Mouse (Mus musculus) CH12.LX (cell line): Measurements from ENCODE around the gene Olfr800. TPM values are rescaled to one million over a fixed set of nuclear protein-coding genes. Genes with fewer than 3 reads are reported as not detected.

Experiments
- DNase-seq: peaks from one replicate; pipeline ENCODE4 v3.0.0-alpha.2; 2013; ENCODE audit errors: extremely low read depth
- H3K27ac ChIP-seq: 2 replicates; pipeline ENCODE4 v1.5.1; 2012; ENCODE audit warnings: low read depth, mild to moderate bottlenecking, control low read depth, moderate library complexity; ENCODE audit not compliant: insufficient read depth
- H3K27me3 ChIP-seq: replicated peaks from 2 replicates; pipeline ENCODE3; 2012; ENCODE audit warnings: inconsistent platforms
- H3K36me3 ChIP-seq, 2 experiments: replicated peaks in 1 of 2; 2 replicates each; pipeline versions ENCODE3 to v1.6.1; 2012; ENCODE audit warnings: inconsistent platforms in 1 of 2, low read length in 1 of 2, mild to moderate bottlenecking in 1 of 2, mixed read lengths in 1 of 2, moderate library complexity in 1 of 2; ENCODE audit not compliant: control insufficient read depth in 1 of 2, insufficient read depth in 1 of 2
- H3K4me1 ChIP-seq, 2 experiments: 2 replicates each; pipeline ENCODE4 v1.6.1; 2012; ENCODE audit warnings: inconsistent platforms in 1 of 2, moderate library complexity in 1 of 2; ENCODE audit not compliant: insufficient read depth in 2 of 2, control insufficient read depth in 1 of 2
- H3K4me2 ChIP-seq: 2 replicates; pipeline ENCODE4 v1.6.1; 2012; ENCODE audit warnings: low read depth, mild to moderate bottlenecking, control low read depth; ENCODE audit not compliant: poor library complexity, insufficient read depth, severe bottlenecking
- H3K4me3 ChIP-seq, 3 experiments: fragments of 150-350 bp in 1 of 3; sonication (generic) in 1 of 3; replicated peaks in 1 of 3; 2 replicates each; pipeline versions ENCODE3 to v1.5.1; 2011 to 2012; ENCODE audit warnings: low read depth in 2 of 3, low read length in 2 of 3, mild to moderate bottlenecking in 2 of 3, moderate library complexity in 2 of 3, control low read depth in 1 of 3, improper control_type of control experiment in 1 of 3, inconsistent platforms in 1 of 3, mixed read lengths in 1 of 3; ENCODE audit not compliant: poor library complexity in 1 of 3
- H3K79me2 ChIP-seq: replicated peaks from 2 replicates; pipeline ENCODE4 v1.6.1; 2012; ENCODE audit warnings: mild to moderate bottlenecking, moderate library complexity; ENCODE audit not compliant: control insufficient read depth, poor library complexity, insufficient read depth, severe bottlenecking; ENCODE audit errors: extremely low read depth
- H3K9ac ChIP-seq: 2 replicates; pipeline ENCODE4 v1.6.1; 2012; ENCODE audit warnings: low read depth, mild to moderate bottlenecking, control low read depth, moderate library complexity; ENCODE audit not compliant: insufficient read depth
- H3K9me3 ChIP-seq: replicated peaks from 2 replicates; pipeline ENCODE3; 2012; ENCODE audit warnings: low read length, inconsistent platforms, mixed read lengths
- CHD1 ChIP-seq: IDR thresholded peaks from 2 replicates; pipeline ENCODE4 v1.6.1; 2012; ENCODE audit warnings: low read depth, low read length, improper control_type of control experiment, inconsistent platforms
- CHD2 ChIP-seq: IDR thresholded peaks from 2 replicates; pipeline ENCODE4 v1.6.1; 2011; ENCODE audit warnings: low read length, improper control_type of control experiment
- CTCF ChIP-seq, 2 experiments: IDR thresholded peaks in 1 of 2; conservative IDR thresholded peaks in 1 of 2; 2 replicates each; pipeline ENCODE4 v1.5.1; 2011 to 2012; ENCODE audit warnings: low read depth in 2 of 2, low read length in 2 of 2, improper control_type of control experiment in 1 of 2, inconsistent platforms in 1 of 2, mild to moderate bottlenecking in 1 of 2, moderate library complexity in 1 of 2
- E2F4 ChIP-seq: IDR thresholded peaks from 2 replicates; pipeline ENCODE4 v1.6.1; 2011; ENCODE audit warnings: low read depth, low read length, improper control_type of control experiment; ENCODE audit not compliant: insufficient replicate concordance
- ELF1 ChIP-seq: IDR thresholded peaks from 2 replicates; pipeline ENCODE4 v1.6.1; 2014; ENCODE audit warnings: low read depth, mild to moderate bottlenecking, inconsistent platforms, low read length, improper control_type of control experiment
- ETS1 ChIP-seq: conservative IDR thresholded peaks from 2 replicates; pipeline ENCODE4 v1.6.1; 2012; ENCODE audit warnings: low read depth, mild to moderate bottlenecking, inconsistent platforms, low read length, improper control_type of control experiment, moderate library complexity
- GABPA ChIP-seq: IDR thresholded peaks from 2 replicates; pipeline ENCODE4 v1.6.1; 2012; ENCODE audit warnings: low read depth, low read length, improper control_type of control experiment, inconsistent platforms; ENCODE audit not compliant: insufficient replicate concordance
- HCFC1 ChIP-seq: IDR thresholded peaks from 2 replicates; pipeline ENCODE4 v1.6.1; 2012; ENCODE audit warnings: low read depth, mild to moderate bottlenecking, inconsistent platforms, low read length, improper control_type of control experiment
- IRF4 ChIP-seq: IDR thresholded peaks from 2 replicates; pipeline ENCODE4 v1.6.1; 2014; ENCODE audit warnings: low read depth, mild to moderate bottlenecking, inconsistent platforms, low read length, improper control_type of control experiment
- JUN ChIP-seq: IDR thresholded peaks from 2 replicates; pipeline ENCODE4 v1.6.1; 2011; ENCODE audit warnings: low read depth, mild to moderate bottlenecking, low read length, improper control_type of control experiment, moderate library complexity; ENCODE audit not compliant: insufficient read depth
- JUND ChIP-seq: conservative IDR thresholded peaks from 2 replicates; pipeline ENCODE4 v1.6.1; 2011; ENCODE audit warnings: low read depth, low read length, improper control_type of control experiment
- MAZ ChIP-seq: IDR thresholded peaks from 2 replicates; pipeline ENCODE4 v1.6.1; 2012; ENCODE audit warnings: low read depth, mild to moderate bottlenecking, inconsistent platforms, low read length, improper control_type of control experiment, moderate library complexity
- MEF2A ChIP-seq: IDR thresholded peaks from 2 replicates; pipeline ENCODE4 v1.6.1; 2014; ENCODE audit warnings: low read depth, mild to moderate bottlenecking, inconsistent platforms, low read length, improper control_type of control experiment, borderline replicate concordance
- NRF1 ChIP-seq: IDR thresholded peaks from 2 replicates; pipeline ENCODE4 v1.6.1; 2014; ENCODE audit warnings: low read depth, mild to moderate bottlenecking, inconsistent platforms, low read length, improper control_type of control experiment, moderate library complexity
- PAX5 ChIP-seq: IDR thresholded peaks from 2 replicates; pipeline ENCODE4 v1.6.1; 2012; ENCODE audit warnings: low read length, inconsistent platforms, mixed read lengths
- POLR2A ChIP-seq: IDR thresholded peaks from 2 replicates; pipeline ENCODE4 v1.6.1; 2011; ENCODE audit warnings: low read depth, mild to moderate bottlenecking, improper control_type of control experiment, low read length
- POLR2AphosphoS2 ChIP-seq: IDR thresholded peaks from 2 replicates; pipeline ENCODE4 v1.6.1; 2011; ENCODE audit warnings: low read depth, low read length, improper control_type of control experiment
- RAD21 ChIP-seq: IDR thresholded peaks from 2 replicates; pipeline ENCODE4 v1.6.1; 2011; ENCODE audit warnings: low read depth, mild to moderate bottlenecking, low read length, improper control_type of control experiment, moderate library complexity
- SIN3A ChIP-seq: IDR thresholded peaks from 2 replicates; pipeline ENCODE4 v1.6.1; 2012; ENCODE audit warnings: low read length, improper control_type of control experiment, inconsistent platforms
- TCF12 ChIP-seq: IDR thresholded peaks from 2 replicates; pipeline ENCODE4 v1.6.1; 2014; ENCODE audit warnings: low read depth, mild to moderate bottlenecking, inconsistent platforms, low read length, improper control_type of control experiment
- USF1 ChIP-seq: IDR thresholded peaks from 2 replicates; pipeline ENCODE4 v1.6.1; 2014; ENCODE audit warnings: low read depth, mild to moderate bottlenecking, inconsistent platforms, low read length, improper control_type of control experiment
- USF2 ChIP-seq: conservative IDR thresholded peaks from 2 replicates; pipeline ENCODE4 v1.6.1; 2011; ENCODE audit warnings: low read depth, low read length, improper control_type of control experiment
- ZC3H11A ChIP-seq: IDR thresholded peaks from 2 replicates; pipeline ENCODE4 v1.6.1; 2012; ENCODE audit warnings: low read depth, mild to moderate bottlenecking, inconsistent platforms, low read length, improper control_type of control experiment
- dilution Hi-C: fragments of 300-500 bp; cut with MboI; formaldehyde crosslinking; loops from 2 replicates; pipeline ENCODE4 v1.14.3; 2020; ENCODE audit warnings: low sequenced_read_pairs; ENCODE audit not compliant: extremely low pct_unique_long_range_greater_than_20kb, extremely low pct_ligation_motif_present
- in situ Hi-C: fragments of 300-500 bp; cut with MboI; formaldehyde crosslinking; loops from 3 replicates; pipeline ENCODE4 v1.14.3; 2019; ENCODE audit warnings: low sequenced_read_pairs, low pct_ligation_motif_present, low pct_unique_long_range_greater_than_20kb, mixed read lengths
- polyA plus RNA-seq: library from polyadenylated mRNA; unstranded; fragments of >175 nt; gene quantifications from 2 replicates; pipeline ENCODE4 v1.2.1, GENCODE M21; 2012; ENCODE audit warnings: low read depth; ENCODE audit not compliant: insufficient read length
- total RNA-seq, 2 experiments: library from RNA; depleted of rRNA; stranded (reverse); fragments of 300-350 nt in 1 of 2; fragments of >200 nt in 1 of 2; gene quantifications; 2 replicates each; pipeline ENCODE4 v1.2.3; 2012 to 2014

The Olfr800 gene
- total and polyA plus RNA-seq, 3 experiments: not detected

- Histone ChIP-seq H3K36me3 (no peaks in the 10 kb centered on the region), H3K4me2 (no peak within 1 kb of the TSS), H3K4me1 (no peaks in the 10 kb centered on the region), H3K27ac (no peak within 1 kb of the TSS), H3K9me3 (no peaks in the 10 kb centered on the region), H3K27me3 (no peaks in the 10 kb centered on the region), H3K79me2 (no peaks in the 10 kb centered on the region), H3K4me3 (no peak within 1 kb of the TSS), H3K9ac (no peak within 1 kb of the TSS)
- in situ Hi-C loops (no loop called here), dilution Hi-C loops (no loop called here)
- DNase-seq: no peak
- TF ChIP-seq USF2: no peak
- no peak for TF ChIP-seq IRF4
- TF ChIP-seq TCF12: no peak
- no peak for TF ChIP-seq PAX5
- no peak for TF ChIP-seq GABPA
- no peak for TF ChIP-seq SIN3A
- TF ChIP-seq RAD21: no peak
- TF ChIP-seq MAZ: no peak
- TF ChIP-seq ELF1: no peak
- TF ChIP-seq POLR2A: no peak
- no peak for TF ChIP-seq E2F4
- TF ChIP-seq ZC3H11A: no peak
- no peak for TF ChIP-seq POLR2AphosphoS2
- no peak for TF ChIP-seq JUN
- TF ChIP-seq CHD1: no peak
These were observed 16.3 kb downstream of the Olfr800 start, which contains the start of gene Olfr801 for GRCm38 (mm10) chr10:129673765-129674164. Olfr801 (minus strand) TSS chr10:129673865.

- no peaks in the 10 kb centered on the region for H3K9me3 ChIP-seq
- no peaks in the 10 kb centered on the region for H3K36me3 ChIP-seq
- no peak within 1 kb of the TSS for H3K4me2 ChIP-seq
- no peaks in the 10 kb centered on the region for H3K27me3 ChIP-seq
- TF ChIP-seq USF1 (no peak), MEF2A (no peak), ETS1 (no peak), ZC3H11A (no peak), JUND (no peak), GABPA (no peak), HCFC1 (no peak), NRF1 (no peak), SIN3A (no peak), POLR2A (no peak), MAZ (no peak), CTCF (conservative IDR thresholded peaks at IDR 0.05 in 1 of 2, IDR thresholded peaks at IDR 0.05 in 1 of 2; ENCODE audit: low read depth in 2 of 2, low read length in 2 of 2) (no peak), CHD2 (no peak), ELF1 (no peak)
- no peaks in the 10 kb centered on the region for H3K79me2 ChIP-seq
- DNase-seq: no peak
- H3K9ac ChIP-seq: no peak within 1 kb of the TSS
- dilution Hi-C loops: no loop called here
- H3K4me3 ChIP-seq: no peak within 1 kb of the TSS
- in situ Hi-C loops: no loop called here
- H3K27ac ChIP-seq: no peak within 1 kb of the TSS
- no peaks in the 10 kb centered on the region for H3K4me1 ChIP-seq
These were observed 30.6 kb downstream of the Olfr800 start, which contains the start of gene Olfr802 for GRCm38 (mm10) chr10:129688069-129688468. Olfr802 (minus strand) TSS chr10:129688169.
